Mouse (Mus musculus) adrenal gland, postnatal 14 days (tissue): ENCODE measurements around the gene Sema4b. TPM values are rescaled to one million over a fixed set of nuclear protein-coding genes. Genes with fewer than 3 reads are reported as not detected.

Experiments used
- DNase-seq: peaks from one replicate; pipeline ENCODE4 v3.0.0; 2021; ENCODE audit warnings: mixed read lengths
- total RNA-seq: library from RNA; stranded (reverse); gene quantifications from 2 replicates; pipeline ENCODE4 v1.2.3, GENCODE M21; 2021

Gene Sema4b
- total RNA-seq, 1 experiment from 2014 or later: 46.9 TPM

DNA sequence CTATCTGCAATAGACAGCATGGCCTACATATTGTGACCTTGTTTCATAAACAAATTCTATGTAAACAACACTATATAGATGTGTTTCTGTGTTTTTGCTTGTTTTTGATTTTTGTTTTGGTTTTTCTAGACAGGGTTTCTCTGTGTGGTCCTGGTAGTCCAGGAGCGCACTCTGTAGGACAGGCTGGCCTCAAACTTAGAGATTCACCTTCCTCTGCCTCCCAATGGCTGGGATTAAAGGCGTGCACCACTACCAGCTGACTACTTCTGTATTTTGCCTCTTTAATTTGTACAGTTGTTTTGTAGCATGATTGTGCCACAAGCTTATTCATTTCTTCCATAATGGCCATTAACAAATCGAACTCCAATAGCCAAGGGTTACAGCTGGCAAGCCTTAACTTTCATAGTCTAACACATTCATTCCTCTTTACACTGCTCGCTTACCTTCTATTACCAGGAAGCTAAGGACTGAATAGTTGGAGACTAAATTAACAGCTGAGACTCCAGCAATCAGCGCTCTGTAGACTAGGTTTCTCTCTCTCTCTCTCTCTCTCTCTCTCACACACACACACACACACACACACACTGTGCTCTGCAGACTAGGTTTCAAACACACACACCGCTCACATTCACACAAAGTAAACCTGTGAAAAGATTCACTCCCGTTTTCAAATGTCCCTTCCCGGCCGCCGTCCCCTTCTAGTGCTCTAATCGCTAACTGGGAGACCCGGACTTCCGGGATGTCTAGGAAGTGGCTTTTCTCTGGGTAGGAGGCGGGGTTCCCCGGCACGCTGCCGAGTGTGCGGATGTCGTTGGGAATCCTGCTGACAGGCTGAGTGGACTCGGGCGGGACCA lies 82.5 kb downstream of the Sema4b start, which contains the start of gene Vps33b:
Vps33b (plus strand) TSS at position 753 of the 854 bp plus-strand sequence.
- DNase-seq: peak; percentile 98

DNA sequence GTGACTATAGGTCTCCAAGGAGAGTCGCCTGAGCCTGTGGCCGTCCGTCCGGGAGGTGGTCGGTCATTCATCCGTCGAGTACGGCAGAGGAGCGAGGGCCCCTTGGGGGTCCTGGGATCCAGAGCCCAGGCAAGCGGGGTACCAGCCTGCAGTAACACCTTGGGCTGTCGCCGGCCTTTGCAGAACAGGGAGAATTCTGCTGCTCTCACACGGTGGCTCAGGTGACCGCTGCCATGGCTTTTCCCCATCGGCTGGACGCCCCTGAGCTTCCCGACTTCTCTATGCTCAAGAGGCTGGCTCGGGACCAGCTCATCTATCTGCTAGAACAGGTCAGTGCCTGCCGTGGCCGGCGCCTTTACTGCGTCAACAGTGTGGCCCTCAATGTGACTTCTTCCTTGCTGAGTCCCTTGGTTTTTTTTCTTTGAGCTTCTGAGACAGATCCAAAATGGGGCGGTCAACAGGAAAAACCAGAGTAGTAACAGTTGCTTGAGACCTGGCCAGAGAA lies 83.2 kb downstream of the Sema4b start:
- DNase-seq: peak; percentile 73

DNA sequence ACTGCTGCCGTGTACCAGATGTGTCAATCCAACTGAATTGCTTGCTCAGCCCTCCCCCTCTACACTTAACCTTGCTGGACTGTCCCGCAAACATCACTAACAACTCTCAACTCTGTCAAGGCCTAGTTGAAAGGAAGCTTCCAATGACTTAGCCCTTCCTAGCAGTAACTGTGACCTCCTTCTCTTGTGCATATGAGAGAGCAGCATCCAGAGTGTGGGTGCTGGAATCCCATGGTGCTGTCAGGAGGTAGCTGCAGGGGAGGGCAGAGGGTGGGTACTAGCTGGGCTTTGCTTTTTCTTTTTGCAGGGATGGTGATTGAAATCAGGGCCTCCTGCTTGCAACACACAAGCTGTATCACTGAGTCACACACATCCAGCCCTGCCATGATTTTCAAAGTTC lies 86.8 kb downstream of the Sema4b start:
- DNase-seq: peak; percentile 23

Other genes with a start within 250 kb of the Sema4b start
- 21.3 and 25.6 TPM in 2 replicates for gene Zfp710, start 162.0 kb upstream of the Sema4b start, total RNA-seq
- 353 and 359 TPM in 2 replicates for gene Idh2, start 71.4 kb upstream of the Sema4b start, total RNA-seq
- 52.9 and 59.6 TPM in 2 replicates for gene Cib1, start 46.0 kb downstream of the Sema4b start, total RNA-seq
- 2.7 and 3.9 TPM in 2 replicates for gene Gdpgp1, start 46.0 kb downstream of the Sema4b start, total RNA-seq
- gene Ttll13, start 59.5 kb downstream of the Sema4b start, total RNA-seq: 0.83 and 1.0 TPM in 2 replicates
- 38.5 and 47.5 TPM in 2 replicates for gene Ngrn, start 74.4 kb downstream of the Sema4b start, total RNA-seq
- 15.9 and 19.5 TPM in 2 replicates for gene Vps33b, start 82.8 kb downstream of the Sema4b start, total RNA-seq
- 31.8 and 32.4 TPM in 2 replicates for gene Prc1, start 107.6 kb downstream of the Sema4b start, total RNA-seq
- gene Rccd1, start 137.6 kb downstream of the Sema4b start, total RNA-seq: 6.6 and 10.3 TPM in 2 replicates
- 52.5 and 59.0 TPM in 2 replicates for gene Unc45a, start 154.2 kb downstream of the Sema4b start, total RNA-seq
- 35.1 and 44.2 TPM in 2 replicates for gene Hddc3, start 156.3 kb downstream of the Sema4b start, total RNA-seq
- 61.4 and 82.8 TPM in 2 replicates for gene Man2a2, start 184.5 kb downstream of the Sema4b start, total RNA-seq
- 12.8 and 13.0 TPM in 2 replicates for gene Fes, start 201.1 kb downstream of the Sema4b start, total RNA-seq
- 138 and 140 TPM in 2 replicates for gene Furin, start 218.6 kb downstream of the Sema4b start, total RNA-seq